Mouse (Mus musculus) skeletal muscle tissue, adult 2 months (tissue): ENCODE measurements around the gene Fkbp1a.

Experiments
- DNase-seq: peaks from one replicate; pipeline ENCODE4 v3.0.0-alpha.2; 2012; ENCODE audit warnings: low read depth, low spot score

The Fkbp1a gene

DNA sequence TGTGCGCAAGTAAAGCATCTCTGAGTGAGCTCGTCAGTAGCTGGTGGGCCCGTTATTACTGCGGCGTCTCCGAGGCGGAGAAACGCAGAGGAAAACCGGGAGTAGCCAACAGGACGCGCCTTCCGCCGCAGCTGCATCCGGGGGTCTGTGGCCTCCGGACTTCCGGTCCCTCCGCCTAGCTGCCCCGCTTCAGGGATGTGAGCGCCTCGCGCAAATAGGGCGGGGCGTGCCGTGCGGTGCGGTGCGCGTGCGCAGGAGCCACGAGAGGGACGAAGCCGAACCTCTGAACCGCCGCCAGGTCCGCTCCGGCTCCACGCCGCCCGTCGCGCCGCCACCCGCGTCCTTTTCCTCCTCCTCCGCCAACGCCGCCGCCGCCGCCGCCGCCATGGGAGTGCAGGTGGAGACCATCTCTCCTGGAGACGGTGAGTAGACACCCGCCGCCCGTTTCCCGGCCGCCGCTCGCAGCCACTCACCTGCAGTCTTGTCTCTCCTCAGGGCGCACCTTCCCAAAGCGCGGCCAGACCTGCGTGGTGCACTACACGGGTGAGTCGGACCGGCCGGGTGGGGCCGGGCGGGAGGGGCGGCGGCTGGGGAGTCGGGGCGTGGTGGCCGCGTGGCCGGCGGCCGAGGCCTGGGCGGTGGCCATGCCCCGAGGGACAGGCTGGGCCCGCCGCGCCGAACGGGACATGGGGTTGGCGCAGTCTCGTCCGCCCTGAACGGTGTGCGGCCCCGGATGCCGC lies at the start of gene Fkbp1a:
Gene Fkbp1a, plus strand, starts transcription at position 161 of the 740 bp plus-strand sequence.
- peak; percentile 95 for DNase-seq

DNA sequence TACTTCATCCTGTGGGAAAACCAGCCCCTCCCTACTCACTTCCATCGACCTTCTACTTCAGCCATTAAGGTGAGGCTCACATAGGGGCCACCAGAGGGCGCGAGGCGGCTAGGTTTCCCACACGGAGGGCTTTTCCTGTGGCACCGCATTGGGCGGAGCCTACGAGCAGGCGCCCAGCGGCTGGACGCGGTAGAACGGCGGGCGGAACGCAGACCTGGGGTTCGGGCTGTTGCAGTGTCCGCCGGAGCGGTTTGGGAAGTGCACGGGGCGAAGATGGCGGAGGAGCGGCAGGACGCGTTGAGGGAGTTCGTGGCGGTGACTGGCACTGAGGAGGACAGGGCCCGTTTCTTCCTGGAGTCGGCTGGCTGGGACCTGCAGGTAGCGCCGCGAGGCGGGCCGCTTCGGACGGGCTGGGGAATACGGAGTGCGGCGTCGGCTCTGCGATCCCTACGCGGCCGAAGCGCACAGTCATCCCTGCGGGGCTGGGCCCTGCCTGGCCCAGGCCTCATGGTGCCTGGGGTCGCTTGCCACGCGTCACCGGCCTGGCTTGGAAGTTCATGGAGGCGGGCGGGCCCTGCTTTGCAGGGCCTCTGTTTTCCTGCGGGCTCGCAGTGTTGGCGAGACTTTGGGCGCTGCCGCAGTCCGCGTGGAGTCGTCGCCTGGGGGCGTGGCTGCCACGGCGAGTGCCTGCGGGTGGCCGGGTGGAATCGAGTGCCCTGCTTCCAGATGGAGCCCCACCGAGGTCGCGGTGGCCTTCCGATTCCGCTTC lies 48.1 kb upstream of the Fkbp1a start, which contains the start of gene Nsfl1c:
Gene Nsfl1c, plus strand, starts transcription at position 148 of the 769 bp plus-strand sequence.
- peak; percentile 91 for DNase-seq

- no peak for DNase-seq
Measured at GRCm38 (mm10) chr2:151498358-151498757, 43.9 kb upstream of the Fkbp1a start.

DNA sequence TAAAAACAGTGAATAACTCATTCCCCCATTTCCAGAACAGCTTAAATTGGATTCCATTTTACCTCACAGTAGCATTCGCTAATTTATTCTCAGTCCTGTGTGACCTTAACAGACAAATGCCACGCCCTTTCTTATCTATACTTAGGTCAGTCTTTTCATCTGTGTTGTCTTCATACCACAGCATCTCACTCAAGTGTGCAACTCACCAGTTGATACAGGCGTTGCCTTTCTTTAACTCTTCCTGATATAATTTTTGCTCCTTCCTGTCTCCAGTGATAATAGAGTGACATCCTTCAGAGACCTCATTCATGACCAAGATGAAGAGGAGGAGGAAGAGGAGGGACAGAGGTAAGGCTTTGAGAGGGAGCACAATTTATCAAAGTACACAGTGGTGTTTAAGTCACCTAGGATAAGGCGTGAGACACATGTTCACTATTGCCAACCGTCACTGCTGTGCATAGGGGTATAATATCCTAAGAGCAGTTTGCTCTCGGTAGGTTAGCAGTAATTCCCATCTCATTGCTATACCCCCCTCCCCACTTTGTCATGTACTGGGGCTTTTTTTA lies 41.8 kb upstream of the Fkbp1a start:
- no peak for DNase-seq

DNA sequence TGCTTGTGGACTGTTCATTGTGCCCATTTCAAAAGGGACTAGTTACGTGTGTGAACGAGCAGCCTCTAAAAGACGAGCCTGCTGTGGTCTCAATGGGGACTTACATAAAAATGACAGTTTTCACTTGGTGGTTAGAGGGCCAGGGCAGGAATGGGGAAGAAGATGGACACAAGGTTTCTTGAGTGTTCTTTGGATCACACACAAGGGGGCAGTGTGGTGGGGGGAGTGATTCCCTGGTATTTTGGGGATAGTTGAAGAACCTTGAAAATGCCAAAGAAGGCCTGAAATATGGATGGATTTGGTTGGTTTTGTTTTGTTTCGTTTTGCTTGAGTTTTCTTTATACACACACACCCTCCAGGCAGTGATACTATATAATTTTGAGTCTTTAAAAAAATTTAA lies 38.1 kb upstream of the Fkbp1a start:
- DNase-seq = no peak

DNA sequence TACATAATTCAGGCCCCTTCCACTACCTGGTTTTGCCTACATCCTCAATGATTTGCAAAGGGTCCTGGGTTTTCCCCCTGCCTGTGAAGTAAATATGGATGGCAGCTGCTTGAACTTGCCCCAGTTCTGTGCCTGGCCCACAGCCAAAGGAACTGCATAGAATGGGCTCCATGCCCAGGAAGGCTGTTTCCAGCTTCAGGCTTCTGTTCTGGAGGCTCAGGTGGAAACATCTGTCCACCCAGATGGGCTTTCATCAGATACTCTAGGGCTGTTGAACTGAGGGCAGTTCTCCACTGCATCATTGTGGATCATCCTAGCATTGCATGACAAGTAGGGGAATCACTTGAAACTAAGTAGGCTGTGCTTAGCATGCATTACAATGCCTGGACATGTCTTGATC lies 30.1 kb upstream of the Fkbp1a start:
- no peak for DNase-seq

- no peak for DNase-seq
Measured at GRCm38 (mm10) chr2:151513525-151514285, 28.6 kb upstream of the Fkbp1a start.

DNA sequence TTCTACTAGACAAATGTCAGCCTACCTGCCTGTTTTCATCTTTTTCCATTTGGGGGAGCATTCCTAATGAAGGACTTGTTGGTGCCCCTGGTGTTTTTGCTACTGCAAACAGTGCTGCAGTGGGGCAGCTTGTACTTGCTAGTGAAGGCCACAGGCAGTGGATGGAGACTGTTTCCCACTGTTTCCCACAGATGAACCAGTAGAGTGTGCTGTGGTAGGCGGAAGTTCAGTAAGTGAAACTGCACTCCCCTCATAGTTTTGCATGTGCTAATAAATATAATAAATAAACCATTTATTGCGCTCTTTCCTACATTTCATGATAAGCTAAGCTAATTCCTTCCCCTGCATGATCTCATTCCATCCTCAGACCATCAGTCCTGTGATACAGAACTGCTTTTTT lies 23.3 kb upstream of the Fkbp1a start:
- no peak for DNase-seq

- no peak for DNase-seq
Measured at GRCm38 (mm10) chr2:151524324-151525041, 17.8 kb upstream of the Fkbp1a start.

GRCm38 (mm10) chr2:151525520-151525919 lies 16.8 kb upstream of the Fkbp1a start:
- DNase-seq = no peak

DNA sequence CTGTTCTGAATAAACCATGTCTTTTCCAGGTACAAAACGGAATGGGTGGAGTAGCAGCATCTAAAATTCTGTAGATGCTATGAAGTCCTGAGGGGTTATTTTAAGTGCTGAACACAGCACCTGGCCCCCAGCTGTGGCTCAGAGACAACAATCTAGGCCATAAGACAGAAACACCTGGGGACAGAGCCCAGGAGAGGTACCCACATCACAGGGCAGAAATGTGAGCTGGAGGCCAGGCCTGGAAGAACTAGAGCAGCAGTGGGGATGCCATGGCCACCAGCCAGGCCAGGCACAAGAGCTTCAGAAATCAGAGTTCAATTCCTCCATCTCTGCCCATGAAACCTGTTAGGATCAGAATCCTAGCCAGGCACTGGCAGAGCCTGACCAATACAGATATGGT lies 14.2 kb upstream of the Fkbp1a start:
- DNase-seq = no peak

DNA sequence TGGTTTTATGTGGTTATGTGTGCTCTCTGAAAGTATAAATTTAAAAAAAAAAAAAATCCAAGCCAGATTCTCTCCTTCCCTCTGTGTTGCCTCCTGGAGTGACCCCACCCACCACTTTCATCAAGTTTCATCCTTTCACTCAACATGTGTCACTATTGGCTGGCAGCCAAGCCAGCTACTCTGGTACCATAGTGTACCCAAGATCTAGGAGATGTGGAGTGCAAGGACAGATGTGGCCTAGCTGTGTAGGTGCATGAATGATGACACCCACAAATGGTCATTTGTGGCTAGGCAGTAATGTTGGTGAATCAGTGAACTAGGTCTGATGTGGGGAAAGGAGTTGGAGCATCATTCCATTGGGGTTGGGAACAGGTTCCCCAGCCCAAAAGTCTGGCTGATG lies 13.1 kb upstream of the Fkbp1a start:
- DNase-seq = no peak

DNA sequence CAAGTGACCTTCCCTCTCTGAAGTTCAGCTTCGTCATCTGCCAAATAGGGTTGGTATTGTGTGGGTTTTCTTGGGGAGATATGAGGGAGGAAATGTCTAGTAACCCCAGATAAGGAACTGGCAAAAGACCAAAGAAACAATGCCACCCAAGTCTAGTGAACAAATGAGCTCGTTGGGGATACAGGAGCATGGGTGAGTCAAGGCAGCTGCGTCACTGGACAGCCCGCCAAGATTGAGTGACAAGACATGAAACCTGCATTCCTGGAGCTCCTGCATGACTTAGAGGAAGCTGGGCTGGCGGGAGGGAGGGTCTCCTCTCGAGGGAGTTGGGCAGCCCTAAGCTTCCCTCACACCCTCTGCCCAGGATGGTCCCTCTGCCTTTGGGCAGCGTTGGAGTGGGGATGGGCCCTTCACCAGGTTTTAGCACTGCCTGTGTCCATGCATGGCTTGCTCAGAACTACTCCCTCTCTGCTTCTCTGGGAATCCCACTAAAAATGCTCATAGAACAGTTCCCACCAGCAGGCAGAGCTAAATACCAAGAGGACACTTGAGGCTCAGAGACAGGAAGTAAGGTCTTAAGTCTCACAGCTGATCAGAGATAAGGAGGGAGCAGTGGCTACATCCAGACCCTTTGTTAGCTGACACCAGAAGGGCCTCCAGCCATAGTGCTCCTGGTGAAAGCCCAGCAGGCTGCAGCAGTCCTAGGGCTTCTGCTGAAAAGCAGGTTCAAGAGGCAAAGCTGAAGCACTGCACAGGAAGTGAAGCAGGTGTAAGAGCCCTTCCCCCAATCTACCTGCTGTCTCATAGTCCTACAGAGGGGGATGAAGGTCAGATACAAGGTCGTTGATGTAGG lies 11.7 kb upstream of the Fkbp1a start:
- DNase-seq = no peak

DNA sequence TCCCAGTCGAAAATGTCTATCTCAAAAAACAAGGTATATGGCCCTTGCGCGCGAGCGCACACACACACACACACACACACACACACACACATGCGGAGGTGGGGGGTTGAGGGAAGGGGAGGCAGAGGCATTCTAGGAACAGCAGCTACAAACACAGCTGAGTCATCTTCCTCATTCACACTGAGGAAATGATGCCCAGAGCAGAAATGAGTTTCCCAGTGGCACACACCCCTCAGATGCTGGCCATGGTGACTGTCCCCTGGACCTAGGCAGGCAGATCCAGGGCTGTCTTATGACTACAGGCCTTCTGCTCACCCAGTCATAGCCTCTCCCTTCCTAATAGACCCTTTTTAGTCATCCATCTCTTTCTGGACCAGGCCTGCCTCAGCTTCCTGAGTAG lies 8.7 kb upstream of the Fkbp1a start:
- no peak for DNase-seq

DNA sequence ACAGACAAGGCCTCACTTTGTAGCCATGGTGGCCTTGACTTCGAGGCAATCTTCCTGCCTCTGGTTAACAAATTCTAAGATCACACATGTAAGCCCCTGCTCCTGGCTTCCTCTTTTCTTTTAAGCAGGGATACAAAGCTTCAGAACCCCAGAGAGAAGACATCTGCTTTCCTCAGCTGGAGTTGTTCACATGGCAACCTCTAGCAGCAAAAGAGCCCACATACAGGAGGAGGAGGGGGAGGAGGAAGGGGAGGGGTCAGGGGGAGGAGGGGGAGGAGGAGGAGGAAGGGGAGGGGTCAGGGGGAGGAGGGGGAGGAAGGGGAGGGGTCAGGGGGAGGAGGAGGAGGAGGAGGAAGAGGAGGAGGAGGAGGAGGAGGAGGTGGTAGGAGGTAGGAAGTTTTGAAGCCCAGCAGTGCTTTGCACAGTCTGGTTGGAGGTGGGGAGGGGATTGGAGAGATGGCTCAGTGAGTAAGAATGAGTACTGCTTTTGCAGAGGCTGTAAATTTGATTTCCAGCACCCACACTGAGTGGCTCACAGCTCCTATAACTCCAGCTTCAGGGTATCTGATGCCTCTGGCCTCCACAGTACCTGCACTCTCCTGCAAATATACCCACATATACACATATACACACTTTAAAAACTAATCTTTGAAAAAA lies 6.2 kb upstream of the Fkbp1a start:
- no peak for DNase-seq

- peak; percentile 39 for DNase-seq
Measured at GRCm38 (mm10) chr2:151536618-151536974, 5.7 kb upstream of the Fkbp1a start.

DNA sequence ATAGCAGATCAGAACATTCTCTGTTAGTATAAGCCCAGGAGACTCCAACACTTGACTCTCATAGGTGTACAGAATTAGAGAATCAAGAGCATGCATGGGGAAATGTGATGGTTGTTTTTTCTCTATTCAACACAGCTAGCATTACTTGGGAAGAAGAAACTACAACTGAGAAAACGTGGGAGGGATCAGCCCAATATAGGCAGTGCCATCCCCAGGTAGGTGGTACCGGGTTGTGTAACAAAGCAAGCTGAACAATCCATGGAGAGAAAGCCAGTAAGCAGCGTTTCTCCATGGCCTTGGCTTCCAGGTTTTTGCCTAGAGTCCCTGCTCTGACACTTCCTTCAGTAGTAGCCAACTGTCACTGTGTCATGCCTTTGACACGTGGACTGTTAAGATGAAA lies 3.6 kb upstream of the Fkbp1a start:
- DNase-seq = no peak

DNA sequence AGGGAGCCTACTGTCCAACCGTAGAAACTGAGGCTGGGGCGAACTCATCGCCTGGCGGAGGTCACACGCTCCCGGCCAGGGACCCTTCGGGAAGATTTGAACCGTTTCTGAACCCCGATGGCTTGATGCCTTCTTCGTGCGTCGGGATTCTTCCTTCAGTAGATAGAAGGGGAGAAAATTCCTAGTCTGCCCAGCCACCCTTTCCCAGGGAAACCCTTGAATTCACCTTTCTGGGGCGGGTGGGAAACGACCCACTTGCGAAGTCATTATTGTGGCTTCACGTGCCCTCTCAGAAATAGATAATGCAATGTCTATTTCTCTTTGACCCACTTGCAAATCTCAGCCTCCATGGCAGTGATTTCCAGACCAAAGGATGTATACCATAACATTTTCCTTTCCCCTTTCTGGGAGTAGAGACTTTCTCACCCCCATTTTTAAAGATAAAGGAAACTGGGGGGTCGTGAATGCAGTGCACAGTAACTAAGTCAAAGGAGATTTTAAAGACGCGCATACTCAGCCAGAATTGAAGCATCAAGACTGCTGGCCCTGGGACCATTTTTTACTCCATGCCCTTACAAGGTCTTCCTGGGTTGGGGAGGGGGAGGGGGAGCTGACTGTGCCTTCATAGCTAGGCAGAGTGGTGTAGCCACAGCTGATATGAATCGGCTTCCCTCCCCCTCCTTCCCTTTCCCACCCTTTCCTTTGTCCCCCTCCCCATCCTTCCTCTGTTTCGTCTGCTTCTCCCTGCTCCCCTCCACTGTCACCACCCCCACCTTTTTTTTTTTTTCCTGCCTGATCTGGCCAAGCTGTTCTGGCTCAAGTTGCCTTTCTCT lies 996 bp downstream of the Fkbp1a start:
- DNase-seq = peak; percentile 27

- DNase-seq = no peak
Measured at GRCm38 (mm10) chr2:151544673-151545072, 2.4 kb downstream of the Fkbp1a start.
